Mouse (Mus musculus) olfactory bulb, adult 2 months (tissue): ENCODE results near the gene Per1.

ENCODE experiments used
- CTCF ChIP-seq: fragments of 200-500 bp; IDR thresholded peaks from 2 replicates; pipeline ENCODE4 v1.5.1; 2012; ENCODE audit warnings: low read depth, mild to moderate bottlenecking, low read length, moderate library complexity; ENCODE audit not compliant: insufficient read depth
- POLR2A ChIP-seq: fragments of 200-500 bp; IDR thresholded peaks from 2 replicates; pipeline ENCODE4 v1.6.1; 2012; ENCODE audit warnings: mild to moderate bottlenecking, low read depth, low read length, moderate library complexity; ENCODE audit not compliant: insufficient read depth

DNA sequence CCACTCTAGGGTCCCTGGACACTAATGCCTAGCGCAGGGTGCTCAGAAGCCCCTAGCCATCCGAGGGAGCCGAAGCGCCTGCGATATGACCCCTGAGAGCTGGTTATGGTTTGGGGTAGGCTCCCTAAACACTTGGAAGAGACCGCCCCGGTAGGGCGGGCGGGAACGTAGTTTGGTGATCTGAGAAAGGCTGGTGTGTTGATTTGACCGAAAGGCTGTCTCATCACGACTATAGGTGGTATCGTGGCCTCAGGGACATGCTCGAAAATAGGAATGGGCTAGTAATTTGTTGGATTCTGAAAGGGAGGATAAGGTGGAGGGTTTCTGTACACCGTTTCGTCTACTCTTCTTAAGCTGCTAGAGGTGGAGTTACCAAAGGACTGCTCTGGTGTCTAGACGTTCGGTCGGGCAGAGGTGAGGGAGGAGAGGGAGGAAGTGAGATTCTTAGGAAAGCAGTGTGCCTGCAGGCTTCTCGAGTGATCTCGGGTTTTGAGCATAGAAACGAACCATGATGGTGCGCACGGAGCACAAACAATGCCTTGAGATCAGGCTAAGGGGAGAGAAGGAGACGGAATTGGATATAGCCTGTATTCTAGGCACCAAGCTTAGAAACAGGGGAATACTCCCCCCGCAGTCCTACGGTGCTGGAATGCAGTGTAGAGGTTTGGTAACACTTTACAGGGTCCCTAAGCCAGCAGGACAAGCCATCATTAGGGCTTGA lies 654 bp downstream of the Per1 start:
- no peak for TF ChIP-seq CTCF
- TF ChIP-seq POLR2A = no peak
